Mouse (Mus musculus) C2C12 (cell line): ENCODE measurements around the gene Utp18. TPM values are rescaled to one million over a fixed set of nuclear protein-coding genes. Genes with fewer than 3 reads are reported as not detected.
A peak's percentile ranks its signal among the peaks of the same experiment; 100 is the strongest.

ENCODE experiments used
- H3K27me3 ChIP-seq: one replicate; pipeline ENCODE4 v1.6.1; 2011; ENCODE audit not compliant: control insufficient read depth, insufficient read depth, insufficient read length
- H3K36me3 ChIP-seq: one replicate; pipeline ENCODE4 v1.6.1; 2011; ENCODE audit not compliant: control insufficient read depth, insufficient read depth
- H3K4me3 ChIP-seq: one replicate; pipeline ENCODE4 v1.5.1; 2011; ENCODE audit warnings: mild to moderate bottlenecking, control low read depth; ENCODE audit not compliant: poor library complexity, insufficient read depth, severe bottlenecking
- H3K79me2 ChIP-seq: one replicate; pipeline ENCODE4 v1.6.1; 2011; ENCODE audit not compliant: control insufficient read depth, insufficient read depth
- H3K79me3 ChIP-seq: one replicate; pipeline ENCODE4 v1.6.1; 2011; ENCODE audit warnings: low read depth, control low read depth
- H3ac ChIP-seq: one replicate; pipeline ENCODE3; 2011; ENCODE audit warnings: low read depth; ENCODE audit not compliant: control insufficient read depth, insufficient read length
- CEBPB ChIP-seq: IDR thresholded peaks from one replicate; pipeline ENCODE4 v1.6.1; 2011; ENCODE audit warnings: low read depth, mild to moderate bottlenecking, control low read depth, moderate library complexity
- CTCF ChIP-seq: IDR thresholded peaks from one replicate; pipeline ENCODE4 v1.5.1; 2011; ENCODE audit not compliant: control insufficient read depth, insufficient read depth, insufficient read length
- FOSL1 ChIP-seq: IDR thresholded peaks from one replicate; pipeline ENCODE4 v1.8.0; 2011; ENCODE audit warnings: mild to moderate bottlenecking, low read length; ENCODE audit not compliant: poor library complexity, insufficient read depth, severe bottlenecking
- MAX ChIP-seq: IDR thresholded peaks from one replicate; pipeline ENCODE4 v1.6.1; 2011; ENCODE audit warnings: mild to moderate bottlenecking, control low read depth
- MYOD1 ChIP-seq: IDR thresholded peaks from one replicate; pipeline ENCODE4 v1.6.1; 2011; ENCODE audit warnings: low read depth; ENCODE audit not compliant: control insufficient read depth, insufficient read length
- MYOG ChIP-seq: IDR thresholded peaks from one replicate; pipeline ENCODE4 v1.6.1; 2011; ENCODE audit not compliant: control insufficient read depth, insufficient read length; ENCODE audit errors: extremely low read depth
- USF1 ChIP-seq: IDR thresholded peaks from one replicate; pipeline ENCODE4 v1.6.1; 2011; ENCODE audit warnings: low read depth, mild to moderate bottlenecking, control low read depth, moderate library complexity
- polyA plus RNA-seq: library from polyadenylated mRNA; unstranded; fragments of >200 nt; fragmentation: generic; extraction: Trizol; gene quantifications from one replicate; pipeline ENCODE4 v1.2.1, GENCODE M21; 2012; ENCODE audit warnings: missing spikeins

The Utp18 gene
- polyA plus RNA-seq, 1 experiment = 22.3 TPM

GRCm38 (mm10) chr11:93906834-93907233, 21.3 kb upstream of the Utp18 start:
- Histone ChIP-seq H3K27me3 (no peaks in the 10 kb centered on the region), H3K79me3 (peaks cover 9% of the 10 kb centered on the region), H3K36me3 (peaks cover 66% of the 10 kb centered on the region), H3K79me2 (peaks cover 39% of the 10 kb centered on the region), H3ac (no peak overlapping the region), H3K4me3 (no peak overlapping the region)
- TF ChIP-seq MYOG = no peak
- no peak for TF ChIP-seq CEBPB
- no peak for TF ChIP-seq USF1
- TF ChIP-seq CTCF = no peak
- TF ChIP-seq MYOD1 = no peak
- TF ChIP-seq FOSL1 = no peak
- no peak for TF ChIP-seq MAX

GRCm38 (mm10) chr11:93897732-93898131, 12.2 kb upstream of the Utp18 start:
- H3K79me2 ChIP-seq = peaks cover 58% of the 10 kb centered on the region
- H3K79me3 ChIP-seq = peaks cover 38% of the 10 kb centered on the region
- no peaks in the 10 kb centered on the region for H3K27me3 ChIP-seq
- peaks cover 22% of the 10 kb centered on the region for H3K36me3 ChIP-seq
- no peak overlapping the region for H3K4me3 ChIP-seq
- no peak overlapping the region for H3ac ChIP-seq
- TF ChIP-seq MYOD1 (no peak), MYOG (no peak), FOSL1 (no peak), MAX (no peak), CTCF (no peak), CEBPB (no peak), USF1 (no peak)

GRCm38 (mm10) chr11:93887080-93887447, 1.5 kb upstream of the Utp18 start:
- Histone ChIP-seq H3K36me3 (peaks cover 31% of the 10 kb centered on the region), H3K79me2 (peaks cover 96% of the 10 kb centered on the region), H3K4me3 (peak overlapping the region; percentile 93), H3ac (peak overlapping the region; percentile 64), H3K79me3 (peaks cover 65% of the 10 kb centered on the region), H3K27me3 (no peaks in the 10 kb centered on the region)
- TF ChIP-seq USF1 = no peak
- TF ChIP-seq CEBPB = no peak
- TF ChIP-seq MAX = no peak
- no peak for TF ChIP-seq MYOG
- no peak for TF ChIP-seq CTCF
- no peak for TF ChIP-seq FOSL1
- no peak for TF ChIP-seq MYOD1

- Histone ChIP-seq H3K79me2 (peaks cover 96% of the 10 kb centered on the region), H3K36me3 (peaks cover 31% of the 10 kb centered on the region), H3K27me3 (no peaks in the 10 kb centered on the region), H3K4me3 (peak overlapping the region; percentile 93), H3ac (peak overlapping the region; percentile 64), H3K79me3 (peaks cover 65% of the 10 kb centered on the region)
- TF ChIP-seq MAX = no peak
- TF ChIP-seq USF1 = no peak
- no peak for TF ChIP-seq FOSL1
- TF ChIP-seq CEBPB = no peak
- no peak for TF ChIP-seq MYOD1
- TF ChIP-seq MYOG = no peak
Measured at GRCm38 (mm10) chr11:93886411-93887079, 979 bp upstream of the Utp18 start.

GRCm38 (mm10) chr11:93884901-93885571, 530 bp downstream of the Utp18 start:
- H3K79me2 ChIP-seq = peaks cover 88% of the 10 kb centered on the region
- H3K27me3 ChIP-seq = no peaks in the 10 kb centered on the region
- TF ChIP-seq FOSL1 (no peak), MYOD1 (no peak), MYOG (no peak), CEBPB (no peak), USF1 (no peak), CTCF (no peak), MAX (no peak)
- peaks cover 62% of the 10 kb centered on the region for H3K79me3 ChIP-seq
- peaks cover 33% of the 10 kb centered on the region for H3K36me3 ChIP-seq
- H3K4me3 ChIP-seq = peak overlapping the region; percentile 93
- H3ac ChIP-seq = peak overlapping the region; percentile 93
